Mouse (Mus musculus) limb, embryonic 14.5 days (tissue): ENCODE results near the gene Srsf1. TPM values are rescaled to one million over a fixed set of nuclear protein-coding genes. Genes with fewer than 3 reads are reported as not detected.

Experiments used
- ATAC-seq: fragments of 200-750 bp; cut with Nextera tagmentation; 2 replicates; pipeline ENCODE4 v1.8.0; 2017; ENCODE audit warnings: low read depth, moderate number of reproducible peaks, moderate TSS enrichment; ENCODE audit not compliant: low FRiP score
- DNase-seq: peaks from one replicate; pipeline ENCODE4 v3.0.0-alpha.2; 2015; ENCODE audit warnings: low spot score
- H3K27ac ChIP-seq: fragments of 300-500 bp; sonication (generic); replicated peaks from 2 replicates; pipeline ENCODE4 v1.5.1; 2014; ENCODE audit warnings: low read depth, mild to moderate bottlenecking, low read length, moderate library complexity, mixed read lengths
- H3K27me3 ChIP-seq: fragments of 300-500 bp; sonication (generic); 2 replicates; pipeline ENCODE4 v1.6.1; 2014; ENCODE audit warnings: low read length, mixed read lengths; ENCODE audit not compliant: control insufficient read depth, insufficient read depth
- H3K36me3 ChIP-seq: fragments of 300-500 bp; sonication (generic); 2 replicates; pipeline ENCODE4 v1.6.1; 2014; ENCODE audit warnings: mild to moderate bottlenecking, low read length, moderate library complexity, mixed read lengths; ENCODE audit not compliant: control insufficient read depth, insufficient read depth
- H3K4me1 ChIP-seq: fragments of 300-500 bp; sonication (generic); 2 replicates; pipeline ENCODE4 v1.6.1; 2014; ENCODE audit warnings: antibody characterized with exemption, low read length, mixed read lengths; ENCODE audit not compliant: control insufficient read depth, insufficient read depth
- H3K4me2 ChIP-seq: fragments of 300-500 bp; sonication (generic); replicated peaks from 2 replicates; pipeline ENCODE4 v1.6.1; 2014; ENCODE audit warnings: low read depth, mild to moderate bottlenecking, low read length, moderate library complexity; ENCODE audit not compliant: severe bottlenecking
- H3K4me3 ChIP-seq: fragments of 300-500 bp; sonication (generic); replicated peaks from 2 replicates; pipeline ENCODE4 v1.5.1; 2014; ENCODE audit warnings: low read length
- H3K9ac ChIP-seq: fragments of 300-500 bp; sonication (generic); 2 replicates; pipeline ENCODE4 v1.6.1; 2014; ENCODE audit warnings: mild to moderate bottlenecking, low read depth, low read length, moderate library complexity; ENCODE audit not compliant: severe bottlenecking
- H3K9me3 ChIP-seq: fragments of 300-500 bp; sonication (generic); 2 replicates; pipeline ENCODE4 v1.6.1; 2016; ENCODE audit warnings: low read length; ENCODE audit not compliant: control insufficient read depth
- POLR2A ChIP-seq: fragments of 200-500 bp; IDR thresholded peaks from 2 replicates; pipeline ENCODE4 v1.8.0; 2012; ENCODE audit warnings: inconsistent platforms, mild to moderate bottlenecking, moderate library complexity, borderline replicate concordance; ENCODE audit not compliant: insufficient read depth, insufficient read length; ENCODE audit errors: extremely low read depth
- WGBS: fragments of 180-500 bp; shearing (Covaris S2); extraction: QIAGEN DNeasy Blood & Tissue Kit; methylation state at CpG from one replicate; pipeline ENCODE4 v1.1.7; 2014; 5-methylcytosine and 5-hydroxymethylcytosine counted together
- polyA plus RNA-seq, 2 experiments: library from polyadenylated mRNA; depleted of rRNA in 1 of 2; stranded (reverse) in 1 of 2; unstranded in 1 of 2; fragments of >200 nt; fragmentation: Nextera tagmentation in 1 of 2; extraction: Ambion mirVana in 1 of 2; gene quantifications; 2 replicates each; pipeline versions ENCODE4 v1.2.1 to v1.2.3; 2012 to 2014

Srsf1 gene
- polyA plus RNA-seq, 2 experiments, result 338 to 524 TPM

DNA sequence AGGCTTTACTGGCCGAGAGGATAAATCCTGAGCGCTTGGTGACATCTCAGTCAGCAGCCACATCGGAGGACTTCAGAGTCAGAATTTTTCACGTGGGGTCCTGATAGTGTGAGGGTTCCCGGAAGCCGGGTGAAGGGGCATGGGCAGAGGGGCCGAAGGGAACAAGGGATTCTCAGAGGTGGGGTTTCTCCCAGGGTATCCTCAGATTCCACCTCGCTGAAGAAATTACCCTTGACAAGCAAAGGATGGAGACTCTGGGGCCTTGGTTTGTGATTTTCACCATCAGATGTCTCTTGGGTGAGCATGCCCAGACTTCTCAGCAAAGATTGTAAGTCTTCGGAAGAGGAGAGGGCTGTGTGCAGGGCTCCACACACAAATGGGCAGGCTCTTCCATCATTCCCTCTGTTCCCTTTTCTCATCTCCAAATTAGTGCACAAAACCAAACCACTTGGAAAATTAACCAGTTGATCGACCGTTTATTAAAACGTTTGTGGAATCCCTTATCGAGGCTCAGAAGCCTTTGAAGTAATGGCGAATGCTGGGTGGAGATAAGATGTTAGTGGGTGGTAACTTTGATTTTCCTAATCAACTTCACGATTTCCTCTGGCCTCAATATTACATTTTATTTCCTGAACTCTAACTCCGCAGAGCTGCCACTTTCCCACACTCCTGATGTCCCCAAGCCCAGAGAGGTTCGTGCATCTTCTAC, 51.0 kb downstream of the Srsf1 start, which contains the start of gene Cuedc1:
Gene Cuedc1 (plus strand): TSS at position 38 of the 709 bp plus-strand sequence.
- 32% methylated on average over 17 of the region's 17 CpGs for WGBS

GRCm38 (mm10) chr11:88098787-88099598, 51.8 kb downstream of the Srsf1 start:
- peak overlapping the region; percentile 89 for H3K27ac ChIP-seq
- peak; percentile 56 for DNase-seq
- peak overlapping the region; percentile 96 for H3K9ac ChIP-seq
- H3K4me3 ChIP-seq, result peak overlapping the region; percentile 83
- under 1% methylated on average over 30 of the region's 95 CpGs for WGBS
- ATAC-seq, result peak; percentile 68
- H3K4me2 ChIP-seq, result peak overlapping the region; percentile 86
- H3K4me1 ChIP-seq, result peaks cover 28% of the 10 kb centered on the region
- no peak for TF ChIP-seq POLR2A
- no peaks in the 10 kb centered on the region for H3K9me3 ChIP-seq
- no peaks in the 10 kb centered on the region; the same call in 1 of the 2 replicates for H3K36me3 ChIP-seq
- H3K27me3 ChIP-seq, result 0 out of 2 replicates have a peak, but pooled peaks cover 10% of the 10 kb centered on the region

More for the DNA sequence above, 51.0 kb downstream of the Srsf1 start, which contains the start of gene Cuedc1:
- peak within 1 kb of the TSS; percentile 86 for H3K4me2 ChIP-seq
- peak within 1 kb of the TSS; percentile 96 for H3K9ac ChIP-seq
- peak within 1 kb of the TSS; percentile 83 for H3K4me3 ChIP-seq
- H3K4me1 ChIP-seq, result peaks cover 28% of the 10 kb centered on the region
- 0 out of 2 replicates have a peak, but pooled peaks cover 10% of the 10 kb centered on the region for H3K27me3 ChIP-seq
- H3K36me3 ChIP-seq, result no peaks in the 10 kb centered on the region; the same call in 1 of the 2 replicates
- TF ChIP-seq POLR2A, result no peak
- peak within 1 kb of the TSS; percentile 89 for H3K27ac ChIP-seq
- ATAC-seq (no peak), DNase-seq (no peak)
- no peaks in the 10 kb centered on the region for H3K9me3 ChIP-seq

- H3K27me3 ChIP-seq, result 0 out of 2 replicates have a peak, but pooled peaks cover 10% of the 10 kb centered on the region
- peak overlapping the region; percentile 86 for H3K4me2 ChIP-seq
- H3K36me3 ChIP-seq, result no peaks in the 10 kb centered on the region; the same call in 1 of the 2 replicates
- 0% methylated on average over 12 of the region's 38 CpGs for WGBS
- H3K4me1 ChIP-seq, result peaks cover 28% of the 10 kb centered on the region
- peak overlapping the region; percentile 96 for H3K9ac ChIP-seq
- peak overlapping the region; percentile 83 for H3K4me3 ChIP-seq
- DNase-seq (peak; percentile 55), ATAC-seq (peak; percentile 35)
- TF ChIP-seq POLR2A, result no peak
- peak overlapping the region; percentile 89 for H3K27ac ChIP-seq
- H3K9me3 ChIP-seq, result no peaks in the 10 kb centered on the region
Observed at GRCm38 (mm10) chr11:88099599-88100023, 52.4 kb downstream of the Srsf1 start.

DNA sequence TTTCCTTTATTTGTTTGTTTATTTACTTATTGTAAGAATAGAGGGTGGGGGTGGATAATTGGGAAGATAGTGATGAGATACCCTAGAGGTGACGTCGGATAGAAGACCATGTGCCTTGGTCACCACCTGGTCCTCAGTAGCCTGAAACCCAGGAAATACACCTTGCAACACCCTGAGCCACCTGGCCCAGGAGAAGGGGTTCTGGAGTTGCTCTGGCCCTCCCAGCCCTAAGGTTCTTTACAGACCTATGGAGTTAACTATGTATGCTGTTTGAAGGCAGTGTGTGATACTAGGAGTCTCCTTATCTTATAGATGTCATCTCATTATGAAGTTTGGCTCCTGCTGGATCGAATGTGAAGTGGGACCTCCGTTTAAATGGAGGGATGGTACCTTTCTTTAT, 53.0 kb downstream of the Srsf1 start:
- Histone ChIP-seq H3K27ac (no peak overlapping the region), H3K36me3 (no peaks in the 10 kb centered on the region; the same call in 1 of the 2 replicates), H3K27me3 (0 out of 2 replicates have a peak, but pooled peaks cover 10% of the 10 kb centered on the region), H3K4me3 (peak overlapping the region; percentile 83), H3K9ac (peak overlapping the region; percentile 96; the same call in 1 of the 2 replicates), H3K4me2 (peak overlapping the region; percentile 86), H3K4me1 (peaks cover 28% of the 10 kb centered on the region), H3K9me3 (no peaks in the 10 kb centered on the region)
- TF ChIP-seq POLR2A, result no peak
- no peak for ATAC-seq
- 45% methylated on average over 4 of the region's 4 CpGs for WGBS
- DNase-seq, result no peak

Other genes with a start within 250 kb of the Srsf1 start
- gene Lpo, start 219.1 kb upstream of the Srsf1 start, polyA plus RNA-seq (2012; rRNA removed), result 0.04 and 0.06 TPM in 2 replicates
- gene Lpo, start 219.1 kb upstream of the Srsf1 start, polyA plus RNA-seq (2014; fragmentation: Nextera tagmentation; extraction: Ambion mirVana), result 0.07 TPM in 1 of 2 replicates, not detected in the other
- gene Mks1, start 194.2 kb upstream of the Srsf1 start, polyA plus RNA-seq (2012; rRNA removed), result 31.0 and 37.3 TPM in 2 replicates
- gene Mks1, start 194.2 kb upstream of the Srsf1 start, polyA plus RNA-seq (2014; fragmentation: Nextera tagmentation; extraction: Ambion mirVana), result 12.8 and 14.3 TPM in 2 replicates
- 0.80 and 1.2 TPM in 2 replicates for gene Epx, start 171.8 kb upstream of the Srsf1 start, polyA plus RNA-seq (2012; rRNA removed)
- gene Epx, start 171.8 kb upstream of the Srsf1 start, polyA plus RNA-seq (2014; fragmentation: Nextera tagmentation; extraction: Ambion mirVana), result 0.40 and 1.2 TPM in 2 replicates
- gene Olfr462, start 155.1 kb upstream of the Srsf1 start, polyA plus RNA-seq (2012; rRNA removed), result not detected in 2 replicates
- not detected in 2 replicates for gene Olfr462, start 155.1 kb upstream of the Srsf1 start, polyA plus RNA-seq (2014; fragmentation: Nextera tagmentation; extraction: Ambion mirVana)
- gene Olfr463, start 150.0 kb upstream of the Srsf1 start, polyA plus RNA-seq (2012; rRNA removed), result not detected in 2 replicates
- not detected in 2 replicates for gene Olfr463, start 150.0 kb upstream of the Srsf1 start, polyA plus RNA-seq (2014; fragmentation: Nextera tagmentation; extraction: Ambion mirVana)
- not detected in 2 replicates for gene Olfr464, start 126.4 kb upstream of the Srsf1 start, polyA plus RNA-seq (2012; rRNA removed)
- not detected in 2 replicates for gene Olfr464, start 126.4 kb upstream of the Srsf1 start, polyA plus RNA-seq (2014; fragmentation: Nextera tagmentation; extraction: Ambion mirVana)
- 71.7 and 84.3 TPM in 2 replicates for gene Dynll2, start 59.8 kb upstream of the Srsf1 start, polyA plus RNA-seq (2012; rRNA removed)
- gene Dynll2, start 59.8 kb upstream of the Srsf1 start, polyA plus RNA-seq (2014; fragmentation: Nextera tagmentation; extraction: Ambion mirVana), result 12.8 and 13.7 TPM in 2 replicates
- gene Vezf1, start 20.9 kb downstream of the Srsf1 start, polyA plus RNA-seq (2012; rRNA removed), result 35.3 and 38.9 TPM in 2 replicates
- gene Vezf1, start 20.9 kb downstream of the Srsf1 start, polyA plus RNA-seq (2014; fragmentation: Nextera tagmentation; extraction: Ambion mirVana), result 42.7 and 44.1 TPM in 2 replicates
- gene Cuedc1, start 50.7 kb downstream of the Srsf1 start, polyA plus RNA-seq (2012; rRNA removed), result 40.6 and 44.5 TPM in 2 replicates
- 20.9 and 25.5 TPM in 2 replicates for gene Cuedc1, start 50.7 kb downstream of the Srsf1 start, polyA plus RNA-seq (2014; fragmentation: Nextera tagmentation; extraction: Ambion mirVana)
- 46.9 and 63.5 TPM in 2 replicates for gene Mrps23, start 157.0 kb downstream of the Srsf1 start, polyA plus RNA-seq (2012; rRNA removed)
- gene Mrps23, start 157.0 kb downstream of the Srsf1 start, polyA plus RNA-seq (2014; fragmentation: Nextera tagmentation; extraction: Ambion mirVana), result 60.2 and 64.7 TPM in 2 replicates
- 0.08 and 0.10 TPM in 2 replicates for gene Ccdc182, start 246.7 kb downstream of the Srsf1 start, polyA plus RNA-seq (2012; rRNA removed)
- gene Ccdc182, start 246.7 kb downstream of the Srsf1 start, polyA plus RNA-seq (2014; fragmentation: Nextera tagmentation; extraction: Ambion mirVana), result not detected in 2 replicates